Mouse (Mus musculus) urinary bladder, postnatal 14 days (tissue): ENCODE data around the gene Rasgrp3.
"Not testable (repeated sequence)": the region's sequence is repeated elsewhere in the genome, so short reads cannot be mapped to it uniquely, and the experiment has no call there.

Experiments used
- DNase-seq: peaks from one replicate; pipeline ENCODE4 v3.0.0; 2021; ENCODE audit warnings: low spot score

Gene Rasgrp3

GRCm38 (mm10) chr17:75461771-75462170 lies 26.1 kb downstream of the Rasgrp3 start:
- no peak for DNase-seq

GRCm38 (mm10) chr17:75463223-75463622 lies 27.5 kb downstream of the Rasgrp3 start:
- not testable (repeated sequence) for DNase-seq

- DNase-seq = no peak
Observed at GRCm38 (mm10) chr17:75463645-75464044, 27.9 kb downstream of the Rasgrp3 start.

- DNase-seq = no peak
Observed at GRCm38 (mm10) chr17:75464331-75464982, 28.8 kb downstream of the Rasgrp3 start.

GRCm38 (mm10) chr17:75464983-75465634 lies 29.4 kb downstream of the Rasgrp3 start:
- DNase-seq = peak; percentile 50

GRCm38 (mm10) chr17:75465635-75465997 lies 29.9 kb downstream of the Rasgrp3 start:
- no peak for DNase-seq

- no peak for DNase-seq
Observed at GRCm38 (mm10) chr17:75466948-75467347, 31.3 kb downstream of the Rasgrp3 start.

GRCm38 (mm10) chr17:75467526-75467925 lies 31.8 kb downstream of the Rasgrp3 start:
- DNase-seq = no peak

- DNase-seq = no peak
Observed at GRCm38 (mm10) chr17:75468479-75469114, 32.9 kb downstream of the Rasgrp3 start.

- no peak for DNase-seq
Observed at GRCm38 (mm10) chr17:75470325-75470724, 34.6 kb downstream of the Rasgrp3 start.

GRCm38 (mm10) chr17:75470885-75471610 lies 35.4 kb downstream of the Rasgrp3 start:
- no peak for DNase-seq

- DNase-seq = no peak
Observed at GRCm38 (mm10) chr17:75471644-75472253, 36.1 kb downstream of the Rasgrp3 start.

- DNase-seq = no peak
Observed at GRCm38 (mm10) chr17:75472379-75472778, 36.7 kb downstream of the Rasgrp3 start.

GRCm38 (mm10) chr17:75475985-75476384 lies 40.3 kb downstream of the Rasgrp3 start:
- DNase-seq = no peak

- DNase-seq = no peak
Observed at GRCm38 (mm10) chr17:75476736-75477416, 41.2 kb downstream of the Rasgrp3 start.

- no peak for DNase-seq
Observed at GRCm38 (mm10) chr17:75477655-75478054, 42.0 kb downstream of the Rasgrp3 start.

GRCm38 (mm10) chr17:75478836-75479235 lies 43.1 kb downstream of the Rasgrp3 start:
- no peak for DNase-seq

GRCm38 (mm10) chr17:75479663-75480062 lies 44.0 kb downstream of the Rasgrp3 start:
- no peak for DNase-seq

GRCm38 (mm10) chr17:75480379-75480778 lies 44.7 kb downstream of the Rasgrp3 start:
- no peak for DNase-seq

- DNase-seq = no peak
Observed at GRCm38 (mm10) chr17:75486205-75486604, 50.5 kb downstream of the Rasgrp3 start.

- no peak for DNase-seq
Observed at GRCm38 (mm10) chr17:75495213-75495612, 59.5 kb downstream of the Rasgrp3 start.

- no peak for DNase-seq
Observed at GRCm38 (mm10) chr17:75498241-75498651, 62.5 kb downstream of the Rasgrp3 start.
